Mouse (Mus musculus) liver, postnatal 0 days (tissue): ENCODE data around the gene Kcnq5. TPM values are rescaled to one million over a fixed set of nuclear protein-coding genes. Genes with fewer than 3 reads are reported as not detected.

Source experiments
- ATAC-seq: fragments of 200-750 bp; cut with Nextera tagmentation; 2 replicates; pipeline ENCODE4 v1.8.0; 2017; ENCODE audit warnings: mild to moderate bottlenecking, moderate library complexity
- DNase-seq: peaks from one replicate; pipeline ENCODE4 v3.0.0-alpha.2; 2016
- H3K27ac ChIP-seq: fragments of 300-500 bp; sonication (generic); 2 replicates; pipeline ENCODE4 v1.5.1; 2014; ENCODE audit warnings: antibody characterized with exemption, moderate library complexity, mild to moderate bottlenecking, low read depth
- H3K27me3 ChIP-seq: fragments of 300-500 bp; sonication (generic); 2 replicates; pipeline ENCODE4 v1.6.1; 2014; ENCODE audit warnings: low read length, control low read depth, mixed read lengths; ENCODE audit not compliant: insufficient read depth
- H3K36me3 ChIP-seq: fragments of 300-500 bp; sonication (generic); replicated peaks from 2 replicates; pipeline ENCODE4 v1.6.1; 2014; ENCODE audit warnings: mild to moderate bottlenecking, control low read depth, low read length, moderate library complexity, mixed read lengths; ENCODE audit not compliant: insufficient read depth
- H3K4me1 ChIP-seq: fragments of 300-500 bp; sonication (generic); 2 replicates; pipeline ENCODE4 v1.6.1; 2014; ENCODE audit warnings: antibody characterized with exemption, mild to moderate bottlenecking, control low read depth; ENCODE audit not compliant: insufficient read depth
- H3K4me2 ChIP-seq: fragments of 300-500 bp; sonication (generic); 2 replicates; pipeline ENCODE4 v1.6.1; 2014; ENCODE audit warnings: low read depth, mild to moderate bottlenecking, low read length, moderate library complexity, mixed read lengths
- H3K4me3 ChIP-seq: fragments of 300-500 bp; sonication (generic); 2 replicates; pipeline ENCODE4 v1.5.1; 2014; ENCODE audit warnings: low read depth, low read length
- H3K9ac ChIP-seq: fragments of 300-500 bp; sonication (generic); replicated peaks from 2 replicates; pipeline ENCODE4 v1.6.1; 2014; ENCODE audit warnings: mild to moderate bottlenecking, moderate library complexity
- H3K9me3 ChIP-seq: fragments of 300-500 bp; sonication (generic); 2 replicates; pipeline ENCODE4 v1.6.1; 2016; ENCODE audit warnings: mild to moderate bottlenecking, control low read depth, low read length, mixed read lengths
- CTCF ChIP-seq: sonication (generic); IDR thresholded peaks from 2 replicates; pipeline ENCODE4 v1.5.1; 2016; ENCODE audit warnings: antibody characterized with exemption, low read depth
- EP300 ChIP-seq: IDR thresholded peaks from 2 replicates; pipeline ENCODE4 v1.6.1; 2016; ENCODE audit warnings: antibody characterized with exemption, low read depth, mild to moderate bottlenecking
- WGBS: fragments of 180-500 bp; shearing (Covaris S2); extraction: QIAGEN DNeasy Blood & Tissue Kit; methylation state at CpG from one replicate; pipeline ENCODE4 v1.1.7; 2014; ENCODE audit not compliant: insufficient replicate concordance; 5-methylcytosine and 5-hydroxymethylcytosine counted together
- polyA plus RNA-seq: library from polyadenylated mRNA; unstranded; fragments of >200 nt; fragmentation: Nextera tagmentation; extraction: Ambion mirVana; gene quantifications from 2 replicates; pipeline ENCODE4 v1.2.1, GENCODE M21; 2015

The Kcnq5 gene
- polyA plus RNA-seq, 1 experiment from 2014 or later = 0.21 TPM

- H3K36me3 ChIP-seq = no peaks in the 10 kb centered on the region
- ATAC-seq (no peak), DNase-seq (no peak)
- H3K4me1 ChIP-seq = no peaks in the 10 kb centered on the region
- no peaks in the 10 kb centered on the region for H3K27me3 ChIP-seq
- H3K9me3 ChIP-seq = no peaks in the 10 kb centered on the region
- TF ChIP-seq CTCF = no peak
- no peak for TF ChIP-seq EP300
- no peak overlapping the region for H3K4me3 ChIP-seq
- no peak overlapping the region for H3K27ac ChIP-seq
- H3K4me2 ChIP-seq = no peak overlapping the region
- no peak overlapping the region for H3K9ac ChIP-seq
- WGBS = 37% methylated on average over 1 of the region's 1 CpGs
These were observed 327.7 kb downstream of the Kcnq5 start for GRCm38 (mm10) chr1:21634013-21634412.

GRCm38 (mm10) chr1:21622455-21622854 lies 339.3 kb downstream of the Kcnq5 start:
- no peak overlapping the region for H3K4me3 ChIP-seq
- H3K27me3 ChIP-seq = no peaks in the 10 kb centered on the region
- TF ChIP-seq CTCF (no peak), EP300 (no peak)
- no peaks in the 10 kb centered on the region for H3K9me3 ChIP-seq
- H3K4me1 ChIP-seq = no peaks in the 10 kb centered on the region
- WGBS = 82% methylated on average over 2 of the region's 2 CpGs
- H3K9ac ChIP-seq = no peak overlapping the region
- no peak overlapping the region for H3K4me2 ChIP-seq
- no peak for DNase-seq
- ATAC-seq = no peak
- H3K36me3 ChIP-seq = no peaks in the 10 kb centered on the region
- H3K27ac ChIP-seq = no peak overlapping the region

GRCm38 (mm10) chr1:21622039-21622438 lies 339.7 kb downstream of the Kcnq5 start:
- Histone ChIP-seq H3K4me1 (no peaks in the 10 kb centered on the region), H3K9ac (no peak overlapping the region), H3K4me2 (no peak overlapping the region), H3K9me3 (no peaks in the 10 kb centered on the region), H3K27me3 (no peaks in the 10 kb centered on the region), H3K36me3 (no peaks in the 10 kb centered on the region), H3K4me3 (no peak overlapping the region), H3K27ac (no peak overlapping the region)
- DNase-seq (no peak), ATAC-seq (no peak)
- WGBS = 67% methylated on average over 1 of the region's 1 CpGs
- no peak for TF ChIP-seq CTCF
- no peak for TF ChIP-seq EP300

GRCm38 (mm10) chr1:21618712-21619111 lies 343.0 kb downstream of the Kcnq5 start:
- Histone ChIP-seq H3K36me3 (no peaks in the 10 kb centered on the region), H3K27me3 (no peaks in the 10 kb centered on the region), H3K4me2 (no peak overlapping the region), H3K9me3 (no peaks in the 10 kb centered on the region), H3K9ac (no peak overlapping the region), H3K4me1 (no peaks in the 10 kb centered on the region), H3K27ac (no peak overlapping the region), H3K4me3 (no peak overlapping the region)
- DNase-seq (no peak), ATAC-seq (no peak)
- whole genome bisulfite sequencing = 49% methylated on average over 3 of the region's 3 CpGs
- no peak for TF ChIP-seq EP300
- no peak for TF ChIP-seq CTCF

GRCm38 (mm10) chr1:21616666-21617065 lies 345.1 kb downstream of the Kcnq5 start:
- no peaks in the 10 kb centered on the region for H3K36me3 ChIP-seq
- H3K9ac ChIP-seq = no peak overlapping the region
- DNase-seq (no peak), ATAC-seq (no peak)
- H3K27me3 ChIP-seq = no peaks in the 10 kb centered on the region
- no peaks in the 10 kb centered on the region for H3K9me3 ChIP-seq
- H3K4me1 ChIP-seq = no peaks in the 10 kb centered on the region
- no peak overlapping the region for H3K27ac ChIP-seq
- 61% methylated on average over 4 of the region's 4 CpGs for WGBS
- no peak overlapping the region for H3K4me3 ChIP-seq
- no peak for TF ChIP-seq CTCF
- no peak for TF ChIP-seq EP300
- H3K4me2 ChIP-seq = no peak overlapping the region

GRCm38 (mm10) chr1:21613933-21614332 lies 347.8 kb downstream of the Kcnq5 start:
- H3K27ac ChIP-seq = no peak overlapping the region
- H3K36me3 ChIP-seq = no peaks in the 10 kb centered on the region
- no peaks in the 10 kb centered on the region for H3K4me1 ChIP-seq
- WGBS = 63% methylated on average over 2 of the region's 2 CpGs
- H3K9me3 ChIP-seq = no peaks in the 10 kb centered on the region
- ATAC-seq (no peak), DNase-seq (no peak)
- no peak for TF ChIP-seq EP300
- no peak for TF ChIP-seq CTCF
- no peak overlapping the region for H3K4me2 ChIP-seq
- H3K27me3 ChIP-seq = no peaks in the 10 kb centered on the region
- H3K4me3 ChIP-seq = no peak overlapping the region
- H3K9ac ChIP-seq = no peak overlapping the region

GRCm38 (mm10) chr1:21604003-21604402 lies 357.7 kb downstream of the Kcnq5 start:
- no peaks in the 10 kb centered on the region for H3K9me3 ChIP-seq
- no peak overlapping the region for H3K27ac ChIP-seq
- H3K27me3 ChIP-seq = no peaks in the 10 kb centered on the region
- no peak overlapping the region for H3K4me3 ChIP-seq
- no peak for TF ChIP-seq EP300
- TF ChIP-seq CTCF = no peak
- no peak for ATAC-seq
- 67% methylated on average over 4 of the region's 4 CpGs for WGBS
- no peak overlapping the region for H3K9ac ChIP-seq
- no peaks in the 10 kb centered on the region for H3K4me1 ChIP-seq
- H3K4me2 ChIP-seq = no peak overlapping the region
- H3K36me3 ChIP-seq = no peaks in the 10 kb centered on the region
- DNase-seq = no peak
